Mouse (Mus musculus) E14TG2a.4 (cell line): Measurements from ENCODE around the gene C1ql1.
A peak's percentile ranks its signal among the peaks of the same experiment; 100 is the strongest.

ENCODE experiments used
- H3K27me3 ChIP-seq: 2 replicates; pipeline ENCODE4 v1.6.1; 2014; ENCODE audit warnings: low read length, control low read depth; ENCODE audit not compliant: insufficient read depth
- H3K36me3 ChIP-seq: 2 replicates; pipeline ENCODE4 v1.6.1; 2014; ENCODE audit warnings: low read length, control low read depth; ENCODE audit not compliant: insufficient read depth
- H3K4me1 ChIP-seq: replicated peaks from 2 replicates; pipeline ENCODE4 v1.6.1; 2014; ENCODE audit warnings: low read depth, low read length, control low read depth
- H3K4me3 ChIP-seq: replicated peaks from 2 replicates; pipeline ENCODE4 v1.5.1; 2014; ENCODE audit warnings: mild to moderate bottlenecking, low read length
- H3K9me3 ChIP-seq: 2 replicates; pipeline ENCODE4 v1.6.1; 2014; ENCODE audit warnings: low read length, control low read depth
- CTCF ChIP-seq: conservative IDR thresholded peaks from 2 replicates; pipeline ENCODE4 v1.5.1; 2014; ENCODE audit warnings: low read length
- NANOG ChIP-seq: IDR thresholded peaks from 2 replicates; pipeline ENCODE4 v1.6.1; 2014; ENCODE audit warnings: borderline replicate concordance, low read length, mixed read lengths
- POU5F1 ChIP-seq: IDR thresholded peaks from 2 replicates; pipeline ENCODE4 v1.6.1; 2014; ENCODE audit warnings: low read length, borderline replicate concordance

The C1ql1 gene

DNA sequence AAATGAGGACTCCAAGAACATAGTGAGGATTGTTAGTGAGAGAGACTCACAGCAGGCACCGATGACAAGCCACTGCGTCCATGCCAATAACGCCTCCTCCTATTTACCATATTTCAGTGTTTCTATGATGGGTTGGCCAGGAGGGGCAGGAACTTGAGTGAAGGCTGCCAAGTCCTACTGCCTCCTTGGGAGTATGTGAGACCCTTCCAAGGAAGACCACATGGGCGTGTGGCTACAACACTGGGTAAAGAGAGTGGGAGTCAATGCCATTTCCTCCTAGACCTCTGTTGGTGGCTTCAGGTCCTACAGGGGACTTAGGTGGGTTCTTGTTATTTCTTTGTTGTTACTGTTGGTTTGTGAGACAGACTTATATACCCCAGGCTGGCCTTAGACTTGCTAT, 45.3 kb downstream of the C1ql1 start:
- Histone ChIP-seq H3K4me1 (peaks cover 23% of the 10 kb centered on the region), H3K27me3 (peaks cover 36% of the 10 kb centered on the region), H3K9me3 (no peaks in the 10 kb centered on the region), H3K4me3 (no peak overlapping the region), H3K36me3 (peaks cover 23% of the 10 kb centered on the region)
- no peak for TF ChIP-seq NANOG
- TF ChIP-seq CTCF = no peak
- TF ChIP-seq POU5F1 = no peak

DNA sequence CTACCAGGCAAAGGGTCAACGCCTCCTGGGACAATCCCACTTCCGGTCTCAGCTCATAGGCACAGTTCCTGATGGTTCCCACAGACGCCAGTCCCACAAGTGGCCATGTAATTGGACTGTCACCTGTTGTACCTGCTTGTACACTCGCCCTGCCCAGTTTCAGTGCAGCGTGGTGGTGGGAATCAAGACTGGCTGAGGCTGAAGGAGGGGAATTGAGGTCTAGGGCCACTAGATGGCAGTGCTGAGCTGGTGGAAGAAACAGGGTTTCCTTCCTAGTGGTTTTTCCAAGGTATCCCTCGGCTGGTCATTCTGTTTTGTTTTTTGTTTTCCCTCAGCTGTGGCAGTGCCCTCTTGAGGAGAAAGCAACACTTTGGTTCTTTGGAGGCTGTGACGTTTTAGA, 45.7 kb downstream of the C1ql1 start, which contains the start of gene Gfap:
Gfap (minus strand) TSS at position 150 of the 400 bp plus-strand sequence.
- H3K27me3 ChIP-seq = peaks cover 40% of the 10 kb centered on the region
- no peak within 1 kb of the TSS for H3K4me3 ChIP-seq
- no peak for TF ChIP-seq POU5F1
- peak; percentile 92 for TF ChIP-seq CTCF
- H3K9me3 ChIP-seq = no peaks in the 10 kb centered on the region
- H3K4me1 ChIP-seq = peaks cover 23% of the 10 kb centered on the region
- H3K36me3 ChIP-seq = peaks cover 19% of the 10 kb centered on the region

- no peak overlapping the region for H3K4me3 ChIP-seq
- TF ChIP-seq POU5F1 (no peak), NANOG (no peak), CTCF (no peak)
- H3K4me1 ChIP-seq = peaks cover 16% of the 10 kb centered on the region
- no peaks in the 10 kb centered on the region for H3K9me3 ChIP-seq
- no peaks in the 10 kb centered on the region for H3K36me3 ChIP-seq
- peaks cover 63% of the 10 kb centered on the region for H3K27me3 ChIP-seq
These were observed 48.1 kb downstream of the C1ql1 start for GRCm38 (mm10) chr11:102898408-102898807.

DNA sequence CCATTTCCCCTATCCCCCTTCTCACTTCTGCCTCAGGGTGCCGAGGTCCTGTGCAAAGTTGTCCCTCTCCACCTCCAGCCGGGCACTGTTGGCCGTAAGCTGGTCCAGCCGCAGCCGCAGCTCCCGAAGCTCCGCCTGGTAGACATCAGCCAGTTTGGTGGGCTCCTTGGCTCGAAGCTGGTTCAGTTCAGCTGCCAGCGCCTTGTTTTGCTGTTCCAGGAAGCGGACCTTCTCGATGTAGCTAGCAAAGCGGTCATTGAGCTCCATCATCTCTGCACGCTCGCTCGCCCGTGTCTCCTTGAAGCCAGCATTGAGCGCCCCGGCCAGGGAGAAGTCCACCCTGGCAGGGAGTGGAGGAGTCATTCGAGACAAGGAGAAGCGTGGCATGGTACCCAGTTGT, 49.8 kb downstream of the C1ql1 start:
- TF ChIP-seq POU5F1 = no peak
- no peak for TF ChIP-seq NANOG
- TF ChIP-seq CTCF = no peak

DNA sequence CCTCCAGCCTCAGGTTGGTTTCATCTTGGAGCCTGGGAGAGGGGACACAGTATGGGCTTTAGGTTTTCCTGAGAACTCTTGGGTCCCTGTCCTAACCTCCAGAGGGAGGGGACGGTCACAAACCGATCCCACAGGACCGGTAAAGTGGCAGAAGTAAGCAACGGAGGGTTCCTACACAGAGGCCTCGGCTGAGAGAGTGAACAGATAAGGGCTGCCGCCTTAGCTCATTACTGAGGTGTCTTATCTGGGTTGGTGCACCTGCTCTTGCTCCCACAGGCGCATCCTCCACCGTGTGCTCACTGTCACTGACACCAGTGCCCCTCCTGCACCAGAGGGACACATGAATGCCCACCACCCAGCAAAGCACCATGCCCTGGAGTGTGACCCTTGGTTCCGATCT, 50.7 kb downstream of the C1ql1 start:
- H3K4me1 ChIP-seq = peaks cover 19% of the 10 kb centered on the region

More for the DNA sequence above, 49.8 kb downstream of the C1ql1 start:
- no peaks in the 10 kb centered on the region for H3K36me3 ChIP-seq
- H3K4me3 ChIP-seq = peak overlapping the region; percentile 74
- peaks cover 19% of the 10 kb centered on the region for H3K4me1 ChIP-seq
- H3K9me3 ChIP-seq = no peaks in the 10 kb centered on the region
- peaks cover 69% of the 10 kb centered on the region for H3K27me3 ChIP-seq

DNA sequence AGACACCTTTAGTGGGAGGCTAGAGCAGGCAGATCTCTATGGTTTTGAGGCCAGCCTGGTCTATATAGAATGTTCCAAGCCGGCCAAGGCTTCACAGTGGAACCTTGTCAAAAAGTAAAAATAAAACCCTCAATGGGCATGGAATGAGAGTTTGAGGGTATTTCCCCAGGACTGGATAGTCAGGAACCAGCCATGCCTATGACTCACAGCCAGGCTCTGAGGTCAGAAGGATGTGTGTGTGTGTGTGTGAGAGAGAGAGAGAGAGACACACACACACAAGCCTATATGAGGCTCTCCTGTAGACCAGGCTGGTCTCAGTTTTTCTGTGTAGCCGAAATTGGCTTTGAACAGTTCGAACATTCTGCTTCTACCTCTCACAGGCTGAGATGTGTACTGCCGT, 51.8 kb downstream of the C1ql1 start:
- H3K4me3 ChIP-seq = no peak overlapping the region
- no peaks in the 10 kb centered on the region for H3K36me3 ChIP-seq
- H3K9me3 ChIP-seq = no peaks in the 10 kb centered on the region
- no peak for TF ChIP-seq CTCF
- TF ChIP-seq POU5F1 = no peak
- no peak for TF ChIP-seq NANOG
- peaks cover 19% of the 10 kb centered on the region for H3K4me1 ChIP-seq
- peaks cover 73% of the 10 kb centered on the region for H3K27me3 ChIP-seq

More for the DNA sequence above, 50.7 kb downstream of the C1ql1 start:
- Histone ChIP-seq H3K36me3 (no peaks in the 10 kb centered on the region), H3K4me3 (no peak overlapping the region), H3K27me3 (peaks cover 74% of the 10 kb centered on the region), H3K9me3 (no peaks in the 10 kb centered on the region)
- no peak for TF ChIP-seq NANOG

GRCm38 (mm10) chr11:102893015-102893651, 53.4 kb downstream of the C1ql1 start:
- Histone ChIP-seq H3K9me3 (no peaks in the 10 kb centered on the region), H3K4me1 (peaks cover 19% of the 10 kb centered on the region), H3K27me3 (peaks cover 69% of the 10 kb centered on the region), H3K4me3 (peak overlapping the region; percentile 76), H3K36me3 (no peaks in the 10 kb centered on the region)
- TF ChIP-seq NANOG = no peak
- TF ChIP-seq POU5F1 = no peak
- TF ChIP-seq CTCF = peak; percentile 61

- H3K27me3 ChIP-seq = peaks cover 58% of the 10 kb centered on the region
- no peaks in the 10 kb centered on the region for H3K36me3 ChIP-seq
- H3K4me3 ChIP-seq = no peak overlapping the region
- TF ChIP-seq NANOG (no peak), POU5F1 (no peak), CTCF (no peak)
- peaks cover 9% of the 10 kb centered on the region for H3K4me1 ChIP-seq
- H3K9me3 ChIP-seq = peaks cover 14% of the 10 kb centered on the region
These were observed 56.4 kb downstream of the C1ql1 start for GRCm38 (mm10) chr11:102890096-102890495.
